Mouse (Mus musculus) olfactory bulb, adult 2 months (tissue): ENCODE measurements at regions not wholly inside any gene's neighbourhood (a gene's known extent, or its start where the extent isn't known, plus 50 kb on each side); places are given as distances from the start of the nearest gene placed in this dataset.

ENCODE experiments used
- CTCF ChIP-seq: fragments of 200-500 bp; IDR thresholded peaks from 2 replicates; pipeline ENCODE4 v1.5.1; 2012; ENCODE audit warnings: low read depth, mild to moderate bottlenecking, low read length, moderate library complexity; ENCODE audit not compliant: insufficient read depth
- POLR2A ChIP-seq: fragments of 200-500 bp; IDR thresholded peaks from 2 replicates; pipeline ENCODE4 v1.6.1; 2012; ENCODE audit warnings: mild to moderate bottlenecking, low read depth, low read length, moderate library complexity; ENCODE audit not compliant: insufficient read depth

- TF ChIP-seq POLR2A = no peak
- no peak for TF ChIP-seq CTCF
Measured at GRCm38 (mm10) chr12:80022181-80023106, 90.4 kb downstream of the Zfp36l1 start.
